Mouse (Mus musculus): ENCODE results near the gene Gm43517.

The Gm43517 gene

DNA sequence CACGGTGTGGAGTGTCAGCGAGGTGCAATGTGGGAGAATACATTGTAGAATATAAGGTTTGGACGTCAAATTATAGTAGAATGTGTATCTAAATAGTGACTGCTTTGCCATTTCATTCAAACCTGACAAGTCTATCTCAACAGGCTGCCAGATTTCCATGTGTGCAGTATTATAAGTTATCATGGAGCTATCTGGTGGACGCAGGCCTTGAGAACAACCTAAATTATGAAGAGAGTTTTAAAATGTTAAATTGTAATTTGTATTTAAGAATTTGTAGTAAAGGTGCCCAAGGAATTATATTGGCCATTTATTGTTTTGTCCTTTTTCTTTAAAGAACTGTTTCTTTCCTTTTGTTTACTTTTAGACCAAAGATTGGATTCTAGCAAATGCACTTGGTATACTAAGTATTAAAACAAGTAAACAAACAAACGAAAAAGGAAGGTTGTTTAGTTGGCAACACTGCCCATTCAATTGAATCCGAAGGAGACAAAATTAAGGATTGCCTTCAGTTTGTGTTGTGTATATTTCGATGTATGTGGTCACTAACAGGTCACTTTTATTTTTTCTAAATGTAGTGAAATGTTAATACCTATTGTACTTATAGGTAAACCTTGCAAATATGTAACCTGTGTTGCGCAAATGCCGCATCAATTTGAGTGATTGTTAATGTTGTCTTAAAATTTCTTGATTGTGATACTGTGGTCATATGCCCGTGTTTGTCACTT, 1.3 kb downstream of the Gm43517 start:
- DNase-seq (ENCODE audit: low spot score), result no peak

DNA sequence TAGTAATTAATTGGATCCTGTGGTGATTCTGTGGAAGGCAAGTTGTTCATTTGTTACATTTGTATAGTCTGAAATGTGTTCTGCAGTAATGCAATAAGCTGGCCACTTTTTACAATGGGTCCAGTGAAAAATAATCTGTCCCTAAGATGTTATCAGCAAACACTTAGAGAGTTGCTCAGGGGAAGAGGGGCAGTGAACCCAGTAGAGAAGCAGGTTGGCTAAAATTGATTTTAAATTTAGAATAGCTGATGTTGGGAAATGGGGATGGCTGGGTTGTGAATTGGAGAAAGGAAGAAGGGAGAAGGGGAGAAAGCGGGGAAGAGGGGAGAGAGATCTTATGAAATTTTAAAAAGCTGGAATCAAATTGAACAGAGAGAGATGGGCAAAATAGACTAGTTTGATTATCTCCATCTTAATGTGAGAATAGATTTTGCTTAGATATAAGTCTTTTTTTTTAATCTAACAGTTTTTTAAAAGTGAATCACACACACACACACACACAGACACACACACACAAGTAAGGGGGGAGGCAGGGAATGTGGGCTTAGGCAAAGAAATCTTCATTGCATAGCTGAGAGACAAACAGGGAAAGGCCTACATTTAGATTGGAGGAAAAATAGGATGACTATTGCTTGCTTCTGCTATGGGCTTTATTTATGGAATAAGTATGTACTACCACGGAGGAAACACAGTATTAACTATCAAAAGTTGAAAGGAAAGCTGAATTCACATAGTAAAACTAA, 3.1 kb downstream of the Gm43517 start:
- no peak for DNase-seq (ENCODE audit: low spot score)

DNA sequence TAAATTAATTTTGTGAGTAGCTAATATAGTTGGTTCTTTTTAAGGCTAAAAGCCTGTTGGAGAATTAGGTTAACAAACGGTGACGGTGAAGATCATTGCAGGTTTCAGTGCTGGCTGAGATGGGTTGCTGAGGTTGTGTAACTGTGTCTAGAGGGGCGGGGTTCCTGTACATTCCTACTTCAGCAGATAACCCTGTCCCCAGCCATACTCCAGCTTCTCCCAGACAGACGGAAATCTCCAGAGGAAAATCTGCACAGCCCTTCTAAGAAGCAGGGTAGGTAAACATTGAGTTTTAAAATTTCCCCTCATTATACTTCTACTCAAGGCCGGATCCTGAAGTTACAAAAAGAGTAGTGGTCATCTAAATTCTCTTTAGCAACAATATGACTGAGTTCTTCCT, 4.7 kb downstream of the Gm43517 start:
- no peak for DNase-seq (ENCODE audit: low spot score)

- DNase-seq (ENCODE audit: low spot score), result no peak
These were observed 5.3 kb downstream of the Gm43517 start for GRCm38 (mm10) chr12:49390257-49390656.

GRCm38 (mm10) chr12:49390926-49391304, 5.9 kb downstream of the Gm43517 start:
- no peak for DNase-seq (ENCODE audit: low spot score)

DNA sequence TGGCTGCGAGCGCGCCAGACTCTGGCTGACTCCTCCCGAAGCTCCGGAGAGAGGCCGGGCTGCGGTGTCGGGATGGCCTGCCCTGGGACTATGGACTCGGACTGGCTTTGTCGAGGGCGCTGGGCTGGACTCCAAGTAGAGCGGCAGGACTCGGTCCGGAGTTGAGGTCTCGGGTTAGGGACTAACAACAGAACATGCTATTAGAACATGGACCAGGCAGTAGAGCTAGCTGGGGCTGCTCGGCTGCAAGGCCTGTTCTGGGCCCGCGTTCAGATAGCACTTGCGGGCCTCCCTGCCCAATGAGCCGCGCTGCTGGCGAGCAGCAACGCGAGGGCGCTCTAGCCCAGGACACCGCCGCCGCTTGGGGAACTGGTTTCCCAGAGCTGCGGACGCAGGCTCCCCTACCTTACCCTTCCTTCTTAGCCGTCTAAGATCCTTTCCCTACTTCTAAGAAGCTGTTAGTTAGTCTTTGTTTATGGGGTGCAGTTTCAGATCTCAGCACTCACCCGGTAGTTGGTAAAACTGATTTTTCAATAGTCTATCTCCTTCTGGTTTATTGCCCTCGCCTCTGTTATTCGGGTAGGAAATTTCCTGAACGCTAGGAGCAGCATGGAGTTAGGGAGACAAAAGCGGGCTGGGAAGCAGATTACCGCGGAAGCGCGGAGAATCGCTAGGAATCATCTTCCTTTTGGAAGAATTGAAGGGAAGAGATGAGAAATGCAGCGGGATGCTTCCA, 6.5 kb downstream of the Gm43517 start:
- DNase-seq (ENCODE audit: low spot score), result no peak

DNA sequence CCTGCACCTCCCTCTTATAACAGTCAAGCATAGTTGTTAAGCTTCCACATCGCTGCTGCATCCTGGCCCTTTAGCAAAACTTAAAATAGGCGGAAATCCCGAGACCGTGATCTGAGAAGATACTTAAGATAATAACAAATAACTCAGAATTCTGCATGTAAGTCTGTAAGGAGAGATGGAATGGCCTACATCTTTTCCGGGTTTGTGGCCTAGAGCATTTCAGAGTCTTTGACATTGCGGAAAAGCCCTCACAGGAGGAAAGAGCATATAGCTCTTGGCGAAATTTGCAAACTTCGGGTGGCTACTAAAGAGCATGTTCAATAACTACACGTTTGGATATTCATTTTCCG, 7.0 kb downstream of the Gm43517 start:
- no peak for DNase-seq (ENCODE audit: low spot score)

- DNase-seq (ENCODE audit: low spot score), result no peak
These were observed 7.9 kb downstream of the Gm43517 start for GRCm38 (mm10) chr12:49392876-49393275.

GRCm38 (mm10) chr12:49393639-49394038, 8.7 kb downstream of the Gm43517 start:
- no peak for DNase-seq (ENCODE audit: low spot score)

DNA sequence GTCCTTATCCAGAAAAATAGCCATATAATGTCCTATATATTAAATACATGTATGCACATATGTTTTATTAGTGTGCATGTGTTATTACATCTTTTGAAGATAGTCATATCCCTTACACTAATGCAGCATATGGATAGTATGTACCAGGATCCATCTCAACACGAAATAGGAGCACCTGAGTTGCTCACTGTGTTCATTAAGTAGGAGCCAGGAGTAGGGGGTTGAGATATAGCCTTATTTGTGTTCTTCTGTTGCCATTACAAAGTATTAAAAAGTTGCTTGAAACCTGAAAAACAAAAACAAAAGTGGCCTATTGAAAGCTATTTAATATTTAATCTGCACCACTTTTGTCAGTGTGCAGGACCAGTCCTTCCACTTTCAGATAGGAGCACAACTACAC, 9.2 kb downstream of the Gm43517 start:
- no peak for DNase-seq (ENCODE audit: low spot score)

GRCm38 (mm10) chr12:49394836-49395235, 9.9 kb downstream of the Gm43517 start:
- no peak for DNase-seq (ENCODE audit: low spot score)

DNA sequence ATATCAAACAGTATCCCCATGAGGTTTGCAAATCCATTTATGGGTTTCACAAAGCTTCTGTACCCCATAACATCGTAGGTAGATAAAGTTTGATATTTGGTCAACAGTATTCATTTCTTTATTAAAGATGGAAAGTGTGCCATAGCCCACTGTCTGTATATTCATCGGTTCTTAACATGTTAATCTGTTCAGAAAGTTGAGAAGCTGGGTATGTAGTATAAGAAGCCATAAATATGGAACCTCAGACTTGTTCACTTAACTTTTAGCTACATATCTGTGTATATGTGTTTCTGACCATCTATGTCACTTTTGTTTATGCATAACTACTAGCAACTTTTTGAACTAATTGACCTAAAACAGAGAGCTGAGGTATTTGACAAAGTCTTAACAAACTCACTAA, 11.0 kb downstream of the Gm43517 start:
- DNase-seq (ENCODE audit: low spot score), result no peak

DNA sequence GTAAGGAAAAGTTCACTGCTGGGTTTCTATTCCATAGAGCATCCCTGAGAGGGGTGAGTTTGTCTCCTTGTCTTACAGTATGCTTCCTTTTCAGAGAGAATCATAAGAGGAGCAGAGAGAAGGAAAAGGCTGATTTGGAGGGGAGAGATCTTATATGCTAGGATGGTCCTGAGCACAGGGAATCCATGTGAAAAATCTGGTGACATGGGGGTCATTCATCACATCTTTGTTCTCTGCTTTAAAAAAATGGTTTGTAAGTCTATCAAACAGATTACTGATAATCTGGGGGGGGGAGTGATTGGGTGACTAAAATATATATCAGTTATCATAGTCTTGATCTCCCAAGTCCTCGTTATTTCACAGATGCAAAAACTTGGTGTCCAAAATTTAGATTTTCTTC, 11.8 kb downstream of the Gm43517 start:
- no peak for DNase-seq (ENCODE audit: low spot score)

- no peak for DNase-seq (ENCODE audit: low spot score)
These were observed 12.6 kb downstream of the Gm43517 start for GRCm38 (mm10) chr12:49397443-49398162.

DNA sequence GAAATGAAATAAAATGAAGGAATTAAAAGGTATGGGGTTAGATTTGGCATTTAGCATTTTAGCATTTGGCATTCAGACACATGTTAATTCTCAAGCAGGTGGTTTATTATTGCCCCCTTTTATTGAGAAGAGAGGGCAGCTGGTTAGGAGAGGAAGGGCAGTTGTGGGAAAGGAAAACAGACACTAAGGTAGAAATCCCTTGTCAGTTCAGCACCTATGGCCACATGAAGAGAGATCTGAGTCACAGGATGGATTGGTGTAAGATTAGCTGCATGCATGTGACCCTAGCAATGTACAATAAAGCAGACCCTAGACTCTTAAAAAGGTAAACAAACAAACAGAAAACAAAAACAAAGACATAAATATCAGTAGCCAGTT, 13.2 kb downstream of the Gm43517 start:
- no peak for DNase-seq (ENCODE audit: low spot score)

GRCm38 (mm10) chr12:49398636-49399035, 13.7 kb downstream of the Gm43517 start:
- no peak for DNase-seq (ENCODE audit: low spot score)

DNA sequence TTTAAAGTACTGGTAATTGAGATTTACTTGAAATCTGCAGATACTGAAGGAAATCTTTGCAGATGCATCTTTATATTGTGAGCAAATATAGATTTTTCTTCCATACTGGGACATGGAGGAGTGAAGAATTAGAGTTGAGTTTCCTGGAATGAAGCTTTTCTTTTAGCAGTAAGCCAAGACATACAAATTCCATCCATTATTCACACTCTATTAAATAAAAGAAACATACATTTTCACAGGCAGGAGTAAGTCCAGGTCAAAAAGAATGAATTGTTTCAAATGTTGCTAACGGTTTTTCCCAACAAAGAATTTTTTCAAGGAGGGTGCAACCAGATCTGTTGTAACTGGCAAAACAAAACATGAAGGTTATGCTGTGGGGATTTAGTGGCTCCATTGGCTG, 14.6 kb downstream of the Gm43517 start:
- no peak for DNase-seq (ENCODE audit: low spot score)

GRCm38 (mm10) chr12:49400036-49400852, 15.3 kb downstream of the Gm43517 start:
- no peak for DNase-seq (ENCODE audit: low spot score)

- no peak for DNase-seq (ENCODE audit: low spot score)
These were observed 15.8 kb downstream of the Gm43517 start for GRCm38 (mm10) chr12:49400853-49401118.

- no peak for DNase-seq (ENCODE audit: low spot score)
These were observed 16.3 kb downstream of the Gm43517 start for GRCm38 (mm10) chr12:49401119-49401795.

- DNase-seq (ENCODE audit: low spot score), result no peak
These were observed 16.8 kb downstream of the Gm43517 start for GRCm38 (mm10) chr12:49401796-49402130.

GRCm38 (mm10) chr12:49409833-49410232, 24.9 kb downstream of the Gm43517 start:
- DNase-seq (ENCODE audit: low spot score), result no peak

Measured in urinary bladder, postnatal 14 days (tissue).